Mouse (Mus musculus) ES-E14 (cell line): ENCODE results near the gene Trpm8. TPM values are rescaled to one million over a fixed set of nuclear protein-coding genes. Genes with fewer than 3 reads are reported as not detected.

Source experiments
- DNase-seq: peaks from one replicate; pipeline ENCODE4 v3.0.0-alpha.2; 2013; ENCODE audit warnings: low read depth, low spot score
- H3K27ac ChIP-seq: 2 replicates; pipeline ENCODE4 v1.5.1; 2012; ENCODE audit warnings: low read depth, mild to moderate bottlenecking, low read length, moderate library complexity, mixed read lengths; ENCODE audit not compliant: poor library complexity, insufficient read depth, severe bottlenecking
- H3K36me3 ChIP-seq: 2 replicates; pipeline ENCODE4 v1.6.1; 2012; ENCODE audit warnings: mild to moderate bottlenecking, low read length, moderate library complexity, mixed read lengths; ENCODE audit not compliant: control insufficient read depth, poor library complexity, insufficient read depth, severe bottlenecking
- H3K4me1 ChIP-seq, 2 experiments: fragments of 150-350 bp in 1 of 2; sonication (generic) in 1 of 2; 2 replicates each; pipeline ENCODE4 v1.6.1; 2012; ENCODE audit warnings: low read length in 2 of 2, mild to moderate bottlenecking in 1 of 2, mixed read lengths in 1 of 2; ENCODE audit not compliant: control insufficient read depth in 2 of 2, insufficient read depth in 2 of 2, poor library complexity in 1 of 2
- H3K4me3 ChIP-seq, 2 experiments: fragments of 150-350 bp in 1 of 2; sonication (generic) in 1 of 2; 2 replicates each; pipeline ENCODE4 v1.5.1; 2012; ENCODE audit warnings: low read length in 2 of 2, low read depth in 1 of 2, mild to moderate bottlenecking in 1 of 2, mixed read lengths in 1 of 2; ENCODE audit not compliant: insufficient read depth in 1 of 2, poor library complexity in 1 of 2, severe bottlenecking in 1 of 2
- H3K9ac ChIP-seq: 2 replicates; pipeline ENCODE4 v1.6.1; 2012; ENCODE audit warnings: low read depth, mild to moderate bottlenecking, low read length, mixed read lengths; ENCODE audit not compliant: poor library complexity, insufficient read depth, severe bottlenecking
- H3K9me3 ChIP-seq: fragments of 150-350 bp; sonication (generic); 2 replicates; pipeline ENCODE4 v1.6.1; 2012; ENCODE audit warnings: low read depth, mild to moderate bottlenecking, low read length; ENCODE audit not compliant: control insufficient read depth, insufficient read depth
- CHD2 ChIP-seq: IDR thresholded peaks from 2 replicates; pipeline ENCODE4 v1.6.1; 2014; ENCODE audit warnings: mild to moderate bottlenecking, low read depth, low read length, inconsistent platforms
- HCFC1 ChIP-seq: IDR thresholded peaks from 2 replicates; pipeline ENCODE4 v1.6.1; 2012; ENCODE audit warnings: low read length, inconsistent platforms, borderline replicate concordance; ENCODE audit not compliant: insufficient read depth
- MAFK ChIP-seq: IDR thresholded peaks from 2 replicates; pipeline ENCODE4 v1.6.1; 2014; ENCODE audit warnings: mild to moderate bottlenecking, low read depth, low read length, inconsistent platforms; ENCODE audit not compliant: insufficient read depth
- ZC3H11A ChIP-seq: IDR thresholded peaks from 2 replicates; pipeline ENCODE4 v1.6.1; 2012; ENCODE audit warnings: low read depth, mild to moderate bottlenecking, inconsistent platforms, low read length, borderline replicate concordance
- ZNF384 ChIP-seq: IDR thresholded peaks from 2 replicates; pipeline ENCODE4 v1.6.1; 2012; ENCODE audit warnings: low read depth, low read length, inconsistent platforms
- in situ Hi-C, 2 experiments: fragments of 600-800 bp; cut with MboI; formaldehyde crosslinking; loops; one replicate each; pipeline ENCODE4 v1.15.1; 2025; ENCODE audit warnings: low sequenced_read_pairs in 2 of 2, inconsistent platforms in 1 of 2; ENCODE audit not compliant: unreplicated experiment in 2 of 2
- total RNA-seq: library from RNA; depleted of rRNA; stranded (reverse); fragments of 300-350 nt; gene quantifications from 2 replicates; pipeline ENCODE4 v1.2.3, GENCODE M21; 2012

Gene Trpm8
- total RNA-seq, 1 experiment, result 0.04 TPM

GRCm38 (mm10) chr1:88273326-88273725 lies 4.1 kb upstream of the Trpm8 start:
- Histone ChIP-seq H3K27ac (no peak overlapping the region), H3K9me3 (0 out of 2 replicates have a peak, but pooled peaks cover 2% of the 10 kb centered on the region), H3K4me3 (no peak overlapping the region), H3K36me3 (peaks cover 67% of the 10 kb centered on the region), H3K9ac (no peak overlapping the region), H3K4me1 (peaks cover 2 to 5% of the 10 kb centered on the region in 2 experiments; a peak in 1 of 4 replicates)
- no peak for TF ChIP-seq ZNF384
- TF ChIP-seq CHD2, result no peak
- TF ChIP-seq ZC3H11A, result no peak
- no peak for TF ChIP-seq HCFC1
- TF ChIP-seq MAFK, result no peak
- in situ Hi-C loops, result no loop called here
- no peak for DNase-seq

GRCm38 (mm10) chr1:88273832-88274231 lies 3.6 kb upstream of the Trpm8 start:
- peaks cover 4 to 6% of the 10 kb centered on the region in 2 experiments; a peak in 2 of 4 replicates for H3K4me1 ChIP-seq
- H3K9ac ChIP-seq, result no peak overlapping the region
- H3K27ac ChIP-seq, result no peak overlapping the region
- H3K9me3 ChIP-seq, result 0 out of 2 replicates have a peak, but pooled peaks cover 2% of the 10 kb centered on the region
- DNase-seq, result no peak
- H3K4me3 ChIP-seq, result no peak overlapping the region
- TF ChIP-seq ZC3H11A, result no peak
- in situ Hi-C loops, result no loop called here
- H3K36me3 ChIP-seq, result peaks cover 62% of the 10 kb centered on the region

GRCm38 (mm10) chr1:88274371-88275077 lies 2.9 kb upstream of the Trpm8 start:
- peaks cover 55% of the 10 kb centered on the region for H3K36me3 ChIP-seq
- DNase-seq, result no peak
- TF ChIP-seq ZC3H11A (no peak), CHD2 (no peak), MAFK (no peak), HCFC1 (no peak), ZNF384 (no peak)
- H3K27ac ChIP-seq, result no peak overlapping the region
- no peak overlapping the region for H3K4me3 ChIP-seq
- in situ Hi-C loops, result no loop called here
- no peak overlapping the region for H3K9ac ChIP-seq
- 0 out of 2 replicates have a peak, but pooled peaks cover 2% of the 10 kb centered on the region for H3K9me3 ChIP-seq
- peaks cover 4 to 6% of the 10 kb centered on the region in 2 experiments; a peak in 2 of 4 replicates for H3K4me1 ChIP-seq

GRCm38 (mm10) chr1:88275078-88275680 lies 2.3 kb upstream of the Trpm8 start:
- Histone ChIP-seq H3K27ac (no peak overlapping the region), H3K9me3 (0 out of 2 replicates have a peak, but pooled peaks cover 2% of the 10 kb centered on the region), H3K4me1 (peaks cover 4 to 6% of the 10 kb centered on the region in 2 experiments; a peak in 2 of 4 replicates), H3K9ac (no peak overlapping the region), H3K36me3 (peaks cover 49% of the 10 kb centered on the region), H3K4me3 (no peak overlapping the region)
- no peak for TF ChIP-seq CHD2
- TF ChIP-seq ZNF384, result no peak
- TF ChIP-seq ZC3H11A, result no peak
- TF ChIP-seq HCFC1, result no peak
- no peak for TF ChIP-seq MAFK
- DNase-seq, result no peak
- in situ Hi-C loops, result no loop called here
